Mouse (Mus musculus) ES-E14 (cell line): Measurements from ENCODE around the gene Gm5737. TPM values are rescaled to one million over a fixed set of nuclear protein-coding genes. Genes with fewer than 3 reads are reported as not detected.

Experiments
- DNase-seq: peaks from one replicate; pipeline ENCODE4 v3.0.0-alpha.2; 2013; ENCODE audit warnings: low read depth, low spot score
- H3K27ac ChIP-seq: 2 replicates; pipeline ENCODE4 v1.5.1; 2012; ENCODE audit warnings: low read depth, mild to moderate bottlenecking, low read length, moderate library complexity, mixed read lengths; ENCODE audit not compliant: poor library complexity, insufficient read depth, severe bottlenecking
- H3K36me3 ChIP-seq: 2 replicates; pipeline ENCODE4 v1.6.1; 2012; ENCODE audit warnings: mild to moderate bottlenecking, low read length, moderate library complexity, mixed read lengths; ENCODE audit not compliant: control insufficient read depth, poor library complexity, insufficient read depth, severe bottlenecking
- H3K4me1 ChIP-seq, 2 experiments: fragments of 150-350 bp in 1 of 2; sonication (generic) in 1 of 2; 2 replicates each; pipeline ENCODE4 v1.6.1; 2012; ENCODE audit warnings: low read length in 2 of 2, mild to moderate bottlenecking in 1 of 2, mixed read lengths in 1 of 2; ENCODE audit not compliant: control insufficient read depth in 2 of 2, insufficient read depth in 2 of 2, poor library complexity in 1 of 2
- H3K4me3 ChIP-seq, 2 experiments: fragments of 150-350 bp in 1 of 2; sonication (generic) in 1 of 2; 2 replicates each; pipeline ENCODE4 v1.5.1; 2012; ENCODE audit warnings: low read length in 2 of 2, low read depth in 1 of 2, mild to moderate bottlenecking in 1 of 2, mixed read lengths in 1 of 2; ENCODE audit not compliant: insufficient read depth in 1 of 2, poor library complexity in 1 of 2, severe bottlenecking in 1 of 2
- H3K9ac ChIP-seq: 2 replicates; pipeline ENCODE4 v1.6.1; 2012; ENCODE audit warnings: low read depth, mild to moderate bottlenecking, low read length, mixed read lengths; ENCODE audit not compliant: poor library complexity, insufficient read depth, severe bottlenecking
- H3K9me3 ChIP-seq: fragments of 150-350 bp; sonication (generic); 2 replicates; pipeline ENCODE4 v1.6.1; 2012; ENCODE audit warnings: low read depth, mild to moderate bottlenecking, low read length; ENCODE audit not compliant: control insufficient read depth, insufficient read depth
- CHD2 ChIP-seq: IDR thresholded peaks from 2 replicates; pipeline ENCODE4 v1.6.1; 2014; ENCODE audit warnings: mild to moderate bottlenecking, low read depth, low read length, inconsistent platforms
- HCFC1 ChIP-seq: IDR thresholded peaks from 2 replicates; pipeline ENCODE4 v1.6.1; 2012; ENCODE audit warnings: low read length, inconsistent platforms, borderline replicate concordance; ENCODE audit not compliant: insufficient read depth
- MAFK ChIP-seq: IDR thresholded peaks from 2 replicates; pipeline ENCODE4 v1.6.1; 2014; ENCODE audit warnings: mild to moderate bottlenecking, low read depth, low read length, inconsistent platforms; ENCODE audit not compliant: insufficient read depth
- ZC3H11A ChIP-seq: IDR thresholded peaks from 2 replicates; pipeline ENCODE4 v1.6.1; 2012; ENCODE audit warnings: low read depth, mild to moderate bottlenecking, inconsistent platforms, low read length, borderline replicate concordance
- ZNF384 ChIP-seq: IDR thresholded peaks from 2 replicates; pipeline ENCODE4 v1.6.1; 2012; ENCODE audit warnings: low read depth, low read length, inconsistent platforms
- in situ Hi-C, 2 experiments: fragments of 600-800 bp; cut with MboI; formaldehyde crosslinking; loops; one replicate each; pipeline ENCODE4 v1.15.1; 2025; ENCODE audit warnings: low sequenced_read_pairs in 2 of 2, inconsistent platforms in 1 of 2; ENCODE audit not compliant: unreplicated experiment in 2 of 2
- total RNA-seq: library from RNA; depleted of rRNA; stranded (reverse); fragments of 300-350 nt; gene quantifications from 2 replicates; pipeline ENCODE4 v1.2.3, GENCODE M21; 2012; rRNA removed

Gm5737 gene
- total RNA-seq, 1 experiment: not detected

DNA sequence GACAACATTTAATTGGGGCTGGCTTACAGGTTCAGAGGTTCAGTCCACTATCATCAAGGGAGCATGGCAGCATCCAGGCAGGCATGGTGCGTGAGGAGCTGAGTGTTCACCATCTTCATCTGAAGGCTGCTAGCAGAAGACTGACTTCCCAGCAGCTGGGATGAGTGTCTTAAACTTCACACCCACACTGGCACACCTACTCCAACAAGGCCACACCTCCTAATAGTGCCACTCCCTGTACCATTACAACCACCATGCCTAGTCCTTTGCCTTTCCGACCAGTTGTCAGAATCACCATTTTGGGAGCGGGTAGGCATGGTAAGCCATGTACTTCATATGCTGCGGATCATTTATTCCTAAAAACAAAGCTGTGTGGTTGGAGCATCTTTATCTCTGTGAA is 68.6 kb downstream of the Gm5737 start:
- Histone ChIP-seq H3K4me1 (0 out of 4 replicates have a peak, but pooled peaks cover 0 to 2% of the 10 kb centered on the region in 2 experiments), H3K27ac (no peak overlapping the region), H3K36me3 (peaks cover 5% of the 10 kb centered on the region; the same call in 1 of the 2 replicates), H3K4me3 (no peak overlapping the region), H3K9ac (no peak overlapping the region), H3K9me3 (no peaks in the 10 kb centered on the region)
- in situ Hi-C loops: no loop called here
- TF ChIP-seq ZC3H11A: no peak
- no peak for TF ChIP-seq MAFK
- TF ChIP-seq ZNF384: no peak
- TF ChIP-seq CHD2: no peak
- TF ChIP-seq HCFC1: no peak
- no peak for DNase-seq

Other genes with a start within 250 kb of the Gm5737 start
- gene Uqcrc2, start 177.2 kb upstream of the Gm5737 start, total RNA-seq: 102 and 114 TPM in 2 replicates
- 0.26 and 0.58 TPM in 2 replicates for gene Pdzd9, start 142.0 kb upstream of the Gm5737 start, total RNA-seq
- gene Mosmo, start 134.7 kb upstream of the Gm5737 start, total RNA-seq: 21.6 and 22.1 TPM in 2 replicates
- 0.16 and 0.18 TPM in 2 replicates for gene Vwa3a, start 73.0 kb upstream of the Gm5737 start, total RNA-seq
- gene Eef2k, start 30.5 kb downstream of the Gm5737 start, total RNA-seq: 13.6 and 32.9 TPM in 2 replicates
- gene Polr3e, start 105.4 kb downstream of the Gm5737 start, total RNA-seq: 44.4 and 51.1 TPM in 2 replicates
- 20.9 and 25.9 TPM in 2 replicates for gene Cdr2, start 169.9 kb downstream of the Gm5737 start, total RNA-seq
- not detected in 2 replicates for gene Mfsd13b, start 170.1 kb downstream of the Gm5737 start, total RNA-seq
- gene Mettl9, start 222.1 kb downstream of the Gm5737 start, total RNA-seq: 21.0 and 26.7 TPM in 2 replicates